Mouse (Mus musculus) brain, embryonic 14.5 days (tissue): ENCODE measurements at regions not wholly inside any gene's neighbourhood (a gene's known extent, or its start where the extent isn't known, plus 50 kb on each side); places are given as distances from the start of the nearest gene placed in this dataset.

Source experiments
- CTCF ChIP-seq: fragments of 200-500 bp; IDR thresholded peaks from 2 replicates; pipeline ENCODE4 v1.5.1; 2012; ENCODE audit warnings: inconsistent platforms, mild to moderate bottlenecking, moderate library complexity, borderline replicate concordance; ENCODE audit not compliant: insufficient read depth, insufficient read length; ENCODE audit errors: extremely low read depth
- POLR2A ChIP-seq: fragments of 200-500 bp; IDR thresholded peaks from 2 replicates; pipeline ENCODE4 v1.6.1; 2012; ENCODE audit warnings: mild to moderate bottlenecking, inconsistent platforms, borderline replicate concordance; ENCODE audit not compliant: poor library complexity, insufficient read depth, insufficient read length, severe bottlenecking; ENCODE audit errors: extremely low read depth

DNA sequence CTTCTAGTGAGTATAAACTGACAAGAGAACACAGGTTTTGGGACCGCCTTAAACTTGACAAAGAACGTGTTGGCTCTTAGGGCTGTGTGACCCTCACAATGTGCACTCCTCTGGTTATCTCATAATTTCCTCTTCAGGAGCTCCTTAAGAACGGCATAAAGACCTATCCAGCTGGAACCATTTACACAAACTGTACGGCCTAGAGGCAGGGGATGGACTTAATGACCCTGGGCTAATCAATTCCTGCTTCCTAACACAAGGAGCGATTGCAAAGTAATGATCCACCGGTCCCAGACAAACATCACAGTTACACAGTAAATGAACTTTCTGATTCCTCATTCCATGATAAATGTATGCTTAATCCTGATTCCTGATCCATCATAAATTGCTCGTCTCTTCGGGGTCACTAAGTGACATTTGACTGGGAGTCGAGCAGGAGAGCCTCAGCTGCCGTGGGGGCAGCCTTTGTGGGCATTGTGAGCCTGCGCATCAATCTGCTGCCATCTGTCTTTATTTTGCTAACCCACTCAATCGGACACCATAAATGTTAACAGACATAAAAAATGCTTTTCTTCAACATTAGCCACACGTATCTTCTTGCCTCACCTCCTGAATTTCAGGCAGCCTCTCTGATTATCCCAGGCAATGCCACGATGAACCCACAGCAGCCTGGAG lies 179.4 kb downstream of the Lmo4 start:
- TF ChIP-seq POLR2A (no peak), CTCF (no peak)
